Mouse (Mus musculus): ENCODE results near the gene Slco2a1. TPM values are rescaled to one million over a fixed set of nuclear protein-coding genes. Genes with fewer than 3 reads are reported as not detected.

Slco2a1 gene
- polyA plus RNA-seq, 1 experiment, result not detected

- peak within 1 kb of the TSS; percentile 78 for H3K4me3 ChIP-seq (ENCODE audit: insufficient read depth, low read length)
- no peak within 1 kb of the TSS for H3K27ac ChIP-seq (ENCODE audit: insufficient read depth, low read depth, low read length)
- peaks cover 13% of the 10 kb centered on the region for H3K4me1 ChIP-seq (ENCODE audit: control insufficient read depth, insufficient read depth, low read length)
- no peak for TF ChIP-seq POLR2A (IDR thresholded peaks at IDR 0.05; ENCODE audit: borderline replicate concordance, low read depth, low read length)
- no peak for TF ChIP-seq CTCF (IDR thresholded peaks at IDR 0.05; ENCODE audit: low read depth, low read length)
Observed at GRCm38 (mm10) chr9:103111621-103112470, 123.3 kb downstream of the Slco2a1 start, which contains the start of gene Rab6b. Gene Rab6b (plus strand): TSS chr9:103111787.

GRCm38 (mm10) chr9:103112471-103113271 lies 124.2 kb downstream of the Slco2a1 start:
- H3K27ac ChIP-seq (ENCODE audit: insufficient read depth, low read depth, low read length), result no peak overlapping the region
- TF ChIP-seq CTCF (IDR thresholded peaks at IDR 0.05; ENCODE audit: low read depth, low read length) (no peak), POLR2A (IDR thresholded peaks at IDR 0.05; ENCODE audit: borderline replicate concordance, low read depth, low read length) (no peak)
- H3K4me1 ChIP-seq (ENCODE audit: control insufficient read depth, insufficient read depth, low read length), result peaks cover 13% of the 10 kb centered on the region
- peak overlapping the region; percentile 78 for H3K4me3 ChIP-seq (ENCODE audit: insufficient read depth, low read length)

- H3K4me3 ChIP-seq (ENCODE audit: insufficient read depth, low read length), result no peak overlapping the region
- TF ChIP-seq CTCF (IDR thresholded peaks at IDR 0.05; ENCODE audit: low read depth, low read length) (no peak), POLR2A (IDR thresholded peaks at IDR 0.05; ENCODE audit: borderline replicate concordance, low read depth, low read length) (no peak)
- peaks cover 13% of the 10 kb centered on the region for H3K4me1 ChIP-seq (ENCODE audit: control insufficient read depth, insufficient read depth, low read length)
- no peak overlapping the region for H3K27ac ChIP-seq (ENCODE audit: insufficient read depth, low read depth, low read length)
Observed at GRCm38 (mm10) chr9:103113351-103113750, 124.8 kb downstream of the Slco2a1 start.

GRCm38 (mm10) chr9:103114326-103114725 lies 125.8 kb downstream of the Slco2a1 start:
- peaks cover 13% of the 10 kb centered on the region for H3K4me1 ChIP-seq (ENCODE audit: control insufficient read depth, insufficient read depth, low read length)
- TF ChIP-seq CTCF (IDR thresholded peaks at IDR 0.05; ENCODE audit: low read depth, low read length) (no peak), POLR2A (IDR thresholded peaks at IDR 0.05; ENCODE audit: borderline replicate concordance, low read depth, low read length) (no peak)
- no peak overlapping the region for H3K27ac ChIP-seq (ENCODE audit: insufficient read depth, low read depth, low read length)
- no peak overlapping the region for H3K4me3 ChIP-seq (ENCODE audit: insufficient read depth, low read length)

- Histone ChIP-seq H3K4me1 (ENCODE audit: control insufficient read depth, insufficient read depth, low read length) (peaks cover 9% of the 10 kb centered on the region; the same call in 1 of the 2 replicates), H3K4me3 (ENCODE audit: insufficient read depth, low read length) (no peak overlapping the region), H3K27ac (ENCODE audit: insufficient read depth, low read depth, low read length) (no peak overlapping the region)
- no peak for TF ChIP-seq CTCF (IDR thresholded peaks at IDR 0.05; ENCODE audit: low read depth, low read length)
Observed at GRCm38 (mm10) chr9:103114901-103115300, 126.4 kb downstream of the Slco2a1 start.

GRCm38 (mm10) chr9:103116941-103117340 lies 128.4 kb downstream of the Slco2a1 start:
- Histone ChIP-seq H3K4me1 (ENCODE audit: control insufficient read depth, insufficient read depth, low read length) (0 out of 2 replicates have a peak, but pooled peaks cover 2% of the 10 kb centered on the region), H3K27ac (ENCODE audit: insufficient read depth, low read depth, low read length) (no peak overlapping the region), H3K4me3 (ENCODE audit: insufficient read depth, low read length) (no peak overlapping the region)
- TF ChIP-seq POLR2A (IDR thresholded peaks at IDR 0.05; ENCODE audit: borderline replicate concordance, low read depth, low read length) (no peak), CTCF (IDR thresholded peaks at IDR 0.05; ENCODE audit: low read depth, low read length) (no peak)

GRCm38 (mm10) chr9:103117495-103117894 lies 129.0 kb downstream of the Slco2a1 start:
- TF ChIP-seq CTCF (IDR thresholded peaks at IDR 0.05; ENCODE audit: low read depth, low read length), result no peak
- TF ChIP-seq POLR2A (IDR thresholded peaks at IDR 0.05; ENCODE audit: borderline replicate concordance, low read depth, low read length), result no peak
- Histone ChIP-seq H3K4me1 (ENCODE audit: control insufficient read depth, insufficient read depth, low read length) (0 out of 2 replicates have a peak, but pooled peaks cover 2% of the 10 kb centered on the region), H3K27ac (ENCODE audit: insufficient read depth, low read depth, low read length) (no peak overlapping the region), H3K4me3 (ENCODE audit: insufficient read depth, low read length) (no peak overlapping the region)

GRCm38 (mm10) chr9:103117951-103118350 lies 129.4 kb downstream of the Slco2a1 start:
- Histone ChIP-seq H3K27ac (ENCODE audit: insufficient read depth, low read depth, low read length) (no peak overlapping the region), H3K4me3 (ENCODE audit: insufficient read depth, low read length) (no peak overlapping the region), H3K4me1 (ENCODE audit: control insufficient read depth, insufficient read depth, low read length) (no peaks in the 10 kb centered on the region)
- no peak for TF ChIP-seq POLR2A (IDR thresholded peaks at IDR 0.05; ENCODE audit: borderline replicate concordance, low read depth, low read length)
- TF ChIP-seq CTCF (IDR thresholded peaks at IDR 0.05; ENCODE audit: low read depth, low read length), result no peak

GRCm38 (mm10) chr9:103118651-103119275 lies 130.3 kb downstream of the Slco2a1 start:
- TF ChIP-seq POLR2A (IDR thresholded peaks at IDR 0.05; ENCODE audit: borderline replicate concordance, low read depth, low read length) (no peak), CTCF (IDR thresholded peaks at IDR 0.05; ENCODE audit: low read depth, low read length) (no peak)
- Histone ChIP-seq H3K4me1 (ENCODE audit: control insufficient read depth, insufficient read depth, low read length) (no peaks in the 10 kb centered on the region), H3K4me3 (ENCODE audit: insufficient read depth, low read length) (no peak overlapping the region), H3K27ac (ENCODE audit: insufficient read depth, low read depth, low read length) (no peak overlapping the region)
